Mouse (Mus musculus): ENCODE measurements at regions not wholly inside any gene's neighbourhood (a gene's known extent, or its start where the extent isn't known, plus 50 kb on each side); places are given as distances from the start of the nearest gene placed in this dataset.

DNA sequence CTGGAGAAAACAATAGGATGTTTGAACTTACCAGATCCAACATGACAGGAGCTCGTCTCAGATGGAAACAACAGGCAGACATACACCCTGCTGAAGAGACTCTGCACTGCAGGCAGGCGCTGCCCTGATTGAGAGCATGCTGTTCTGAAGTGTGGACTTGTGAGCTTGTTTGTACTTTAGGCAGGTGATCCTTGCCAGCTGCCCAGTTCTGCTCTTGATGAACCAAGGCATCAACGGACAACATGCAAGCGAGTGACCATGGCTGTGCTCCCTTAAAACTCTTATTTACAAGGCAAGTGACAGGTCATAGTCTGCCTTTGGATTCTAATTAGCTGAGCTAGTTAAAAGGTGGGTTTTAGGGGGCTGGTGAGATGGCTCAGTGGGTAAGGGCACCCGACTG, 109.3 kb downstream of the Sall1 start:
- WGBS, result 92% methylated on average over 5 of the region's 5 CpGs
- H3K36me3 ChIP-seq, result no peaks in the 10 kb centered on the region
- no peaks in the 10 kb centered on the region for H3K27me3 ChIP-seq
- H3K4me3 ChIP-seq, result no peak overlapping the region
- no peak overlapping the region for H3K27ac ChIP-seq (replicated peaks)
- no peak overlapping the region for H3K9ac ChIP-seq (replicated peaks)
- H3K4me2 ChIP-seq (replicated peaks), result no peak overlapping the region
- peaks cover 4% of the 10 kb centered on the region; the same call in 1 of the 2 replicates for H3K9me3 ChIP-seq
- peaks cover 20% of the 10 kb centered on the region for H3K4me1 ChIP-seq
- ATAC-seq (ENCODE audit: low FRiP score, low read depth), result no peak

DNA sequence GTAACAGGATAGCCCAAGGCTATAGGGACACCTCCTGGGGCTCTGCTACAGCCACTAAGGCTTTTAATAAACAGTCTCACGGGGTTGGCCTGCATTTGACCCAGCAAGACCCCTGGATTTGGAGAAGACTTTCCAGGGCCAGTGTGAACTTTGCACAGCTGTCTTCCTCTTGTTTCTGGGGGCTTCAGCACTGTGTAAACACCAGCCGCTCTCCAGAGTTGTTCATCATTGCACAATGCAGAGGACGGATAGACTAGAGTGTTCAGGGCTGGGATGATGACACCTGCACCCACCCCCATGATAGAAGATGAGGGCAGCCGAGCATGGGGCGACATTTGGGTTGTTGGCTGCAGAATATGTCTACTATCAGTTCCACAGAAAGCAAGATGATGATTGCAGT, 112.9 kb downstream of the Sall1 start:
- Histone ChIP-seq H3K36me3 (no peaks in the 10 kb centered on the region), H3K9ac (replicated peaks) (no peak overlapping the region), H3K27me3 (no peaks in the 10 kb centered on the region), H3K27ac (replicated peaks) (no peak overlapping the region), H3K4me1 (peaks cover 15% of the 10 kb centered on the region), H3K4me3 (no peak overlapping the region), H3K4me2 (replicated peaks) (no peak overlapping the region), H3K9me3 (peaks cover 4% of the 10 kb centered on the region; the same call in 1 of the 2 replicates)
- 69% methylated on average over 5 of the region's 5 CpGs for WGBS
- no peak for ATAC-seq (ENCODE audit: low FRiP score, low read depth)

DNA sequence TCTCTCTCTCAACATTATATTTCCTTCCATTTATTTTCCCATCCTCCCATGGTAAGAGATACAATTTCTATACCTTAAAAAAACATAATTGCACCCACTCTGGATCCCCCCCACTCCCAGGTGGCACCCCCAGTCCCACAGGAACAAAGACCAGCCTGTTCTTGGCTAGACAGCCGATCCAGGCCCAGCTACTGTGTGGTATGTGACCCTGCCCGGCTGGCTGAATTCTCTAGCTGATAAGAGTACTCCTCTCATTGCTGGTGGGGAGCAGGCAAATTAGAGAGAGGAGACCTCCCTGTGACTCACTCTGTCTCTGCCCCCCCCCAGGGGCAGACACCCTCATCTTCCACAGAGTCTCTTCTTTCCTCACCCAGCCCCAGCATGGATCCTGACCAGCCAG, 113.6 kb downstream of the Sall1 start:
- Histone ChIP-seq H3K4me2 (replicated peaks) (no peak overlapping the region), H3K9me3 (peaks cover 4% of the 10 kb centered on the region; the same call in 1 of the 2 replicates), H3K36me3 (no peaks in the 10 kb centered on the region), H3K4me3 (no peak overlapping the region), H3K27ac (replicated peaks) (no peak overlapping the region), H3K27me3 (no peaks in the 10 kb centered on the region), H3K4me1 (peaks cover 12% of the 10 kb centered on the region), H3K9ac (replicated peaks) (no peak overlapping the region)
- WGBS, result 67% methylated on average over 2 of the region's 2 CpGs
- ATAC-seq (ENCODE audit: low FRiP score, low read depth), result no peak

DNA sequence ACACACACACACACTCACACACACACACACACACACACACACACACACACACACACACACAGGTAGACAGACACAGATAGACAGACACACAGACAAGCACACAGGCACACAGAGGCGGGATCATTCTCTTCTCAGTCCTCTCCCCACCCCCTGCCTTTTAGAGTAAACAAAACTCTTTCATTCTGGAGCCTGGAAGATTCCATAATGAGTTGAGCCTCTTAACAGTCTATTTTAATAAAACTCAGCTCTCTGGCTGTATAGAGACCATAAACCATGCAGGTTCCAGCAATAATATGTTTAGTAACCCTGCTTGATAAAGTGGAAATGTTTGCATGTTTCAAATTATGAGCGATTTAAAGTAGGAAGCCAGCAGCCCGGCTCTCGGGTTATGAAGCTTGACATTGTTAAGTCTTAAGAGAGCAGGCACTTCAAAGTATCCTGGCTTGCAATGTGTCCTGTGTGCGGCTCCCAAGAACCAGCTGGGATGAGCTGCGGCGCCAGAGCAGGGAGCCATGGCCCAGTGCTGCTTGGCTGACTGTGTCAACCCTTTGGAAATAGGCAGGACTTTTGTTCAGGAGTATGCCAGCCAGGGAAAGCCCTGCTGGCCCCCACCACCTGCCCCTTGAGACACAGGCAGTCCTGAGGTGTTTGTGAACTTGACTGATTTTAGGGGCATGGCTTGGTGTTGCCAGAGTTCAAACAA, 115.1 kb downstream of the Sall1 start:
- H3K9ac ChIP-seq (replicated peaks), result no peak overlapping the region
- H3K9me3 ChIP-seq, result peaks cover 4% of the 10 kb centered on the region; the same call in 1 of the 2 replicates
- no peak overlapping the region for H3K27ac ChIP-seq (replicated peaks)
- 44% methylated on average over 7 of the region's 7 CpGs for WGBS
- no peak overlapping the region for H3K4me2 ChIP-seq (replicated peaks)
- H3K36me3 ChIP-seq, result no peaks in the 10 kb centered on the region
- no peak overlapping the region for H3K4me3 ChIP-seq
- H3K27me3 ChIP-seq, result no peaks in the 10 kb centered on the region
- peaks cover 12% of the 10 kb centered on the region for H3K4me1 ChIP-seq
- no peak for ATAC-seq (ENCODE audit: low FRiP score, low read depth)

DNA sequence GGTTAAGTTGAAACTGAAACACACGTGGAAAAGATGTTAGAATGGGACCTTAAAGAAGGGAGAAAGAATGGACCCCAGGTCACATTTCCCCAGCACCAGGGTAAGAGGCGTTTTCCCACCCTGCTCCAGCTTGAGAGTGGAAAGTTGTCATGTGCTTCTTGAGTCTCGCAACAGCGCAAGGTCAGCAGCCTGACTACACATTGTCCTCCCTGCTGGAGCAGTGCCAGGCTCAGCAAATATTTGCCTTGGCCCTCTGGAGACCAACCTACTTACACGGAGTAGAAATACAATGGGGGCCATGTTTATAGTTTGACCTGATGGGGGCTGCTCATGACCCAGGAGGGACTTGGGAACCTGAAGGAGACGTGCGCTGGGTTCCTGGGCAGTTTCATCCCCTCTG, 121.1 kb downstream of the Sall1 start:
- ATAC-seq (ENCODE audit: low FRiP score, low read depth), result no peak
- Histone ChIP-seq H3K9me3 (peaks cover 5% of the 10 kb centered on the region; the same call in 1 of the 2 replicates), H3K9ac (replicated peaks) (no peak overlapping the region), H3K27me3 (no peaks in the 10 kb centered on the region), H3K4me3 (no peak overlapping the region), H3K27ac (replicated peaks) (no peak overlapping the region), H3K4me1 (no peaks in the 10 kb centered on the region), H3K36me3 (no peaks in the 10 kb centered on the region), H3K4me2 (replicated peaks) (no peak overlapping the region)
- 63% methylated on average over 7 of the region's 7 CpGs for WGBS

DNA sequence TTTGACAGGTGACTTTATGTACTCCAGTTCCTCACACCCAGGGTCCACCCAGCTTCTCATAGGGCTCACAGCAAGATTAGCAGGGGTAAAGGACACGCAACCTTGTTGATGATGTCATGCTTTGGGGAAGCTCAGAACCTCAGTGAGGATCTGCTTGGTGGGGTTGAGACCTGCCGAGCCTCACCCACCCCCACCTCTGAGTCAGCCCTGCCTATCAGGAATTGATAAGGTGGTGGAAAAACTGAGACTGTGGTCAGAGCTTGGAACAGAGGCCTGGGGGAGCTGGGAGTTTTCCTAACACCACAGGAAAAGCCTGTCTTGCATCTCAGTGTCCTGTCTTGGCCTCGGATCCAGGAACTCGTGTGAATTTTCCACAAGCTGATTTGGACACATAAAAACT, 122.0 kb downstream of the Sall1 start:
- H3K4me1 ChIP-seq, result no peaks in the 10 kb centered on the region
- no peak overlapping the region for H3K27ac ChIP-seq (replicated peaks)
- peaks cover 5% of the 10 kb centered on the region; the same call in 1 of the 2 replicates for H3K9me3 ChIP-seq
- no peak overlapping the region for H3K9ac ChIP-seq (replicated peaks)
- no peaks in the 10 kb centered on the region for H3K36me3 ChIP-seq
- no peak overlapping the region for H3K4me3 ChIP-seq
- no peak overlapping the region for H3K4me2 ChIP-seq (replicated peaks)
- H3K27me3 ChIP-seq, result no peaks in the 10 kb centered on the region
- 80% methylated on average over 4 of the region's 4 CpGs for WGBS
- no peak for ATAC-seq (ENCODE audit: low FRiP score, low read depth)

DNA sequence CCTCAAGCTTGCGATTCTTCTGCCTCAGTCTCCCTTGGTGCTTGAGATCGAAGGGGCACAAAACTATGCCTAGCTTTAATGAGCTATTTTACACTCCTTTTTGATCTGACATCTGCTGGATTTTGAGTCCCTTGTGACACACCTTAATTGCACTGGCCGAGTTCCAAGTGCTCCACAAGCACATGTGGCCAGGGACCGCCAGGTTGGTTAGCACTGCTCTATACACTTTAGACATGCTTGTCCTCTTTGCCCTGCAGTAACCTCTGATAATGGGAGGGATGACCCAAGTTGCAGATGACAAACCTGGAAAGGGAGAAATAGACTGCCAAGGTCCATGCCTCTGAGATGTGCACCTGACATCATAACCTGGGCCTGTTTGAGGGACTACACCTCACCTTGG, 124.7 kb downstream of the Sall1 start:
- H3K4me3 ChIP-seq, result no peak overlapping the region
- H3K27me3 ChIP-seq, result no peaks in the 10 kb centered on the region
- H3K27ac ChIP-seq (replicated peaks), result no peak overlapping the region
- H3K4me1 ChIP-seq, result no peaks in the 10 kb centered on the region
- no peaks in the 10 kb centered on the region for H3K36me3 ChIP-seq
- ATAC-seq (ENCODE audit: low FRiP score, low read depth), result no peak
- WGBS, result 82% methylated on average over 4 of the region's 4 CpGs
- H3K9ac ChIP-seq (replicated peaks), result no peak overlapping the region
- peaks cover 5% of the 10 kb centered on the region; the same call in 1 of the 2 replicates for H3K9me3 ChIP-seq
- no peak overlapping the region for H3K4me2 ChIP-seq (replicated peaks)

DNA sequence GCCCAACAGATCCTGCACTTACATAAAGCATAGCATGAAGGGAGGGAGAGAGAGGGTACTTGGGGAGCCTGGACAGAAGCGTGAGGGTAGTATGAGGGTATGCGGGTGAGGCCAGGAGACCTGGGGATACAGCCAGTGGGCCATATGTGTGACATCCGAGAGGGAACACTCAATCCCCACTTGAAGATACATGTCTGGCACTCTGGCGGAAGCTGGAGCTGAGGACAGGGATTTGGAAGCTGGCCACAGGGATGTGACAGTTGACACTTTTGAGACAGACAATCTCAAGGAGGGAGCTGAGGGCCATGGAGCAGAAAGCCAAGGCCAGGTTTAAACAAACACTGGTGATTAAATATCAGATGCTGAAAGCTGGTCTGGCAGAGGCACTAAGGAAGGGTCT, 127.9 kb downstream of the Sall1 start:
- Histone ChIP-seq H3K36me3 (no peaks in the 10 kb centered on the region), H3K9ac (replicated peaks) (no peak overlapping the region), H3K4me3 (no peak overlapping the region), H3K9me3 (no peaks in the 10 kb centered on the region), H3K27me3 (no peaks in the 10 kb centered on the region), H3K4me1 (no peaks in the 10 kb centered on the region), H3K27ac (replicated peaks) (no peak overlapping the region), H3K4me2 (replicated peaks) (no peak overlapping the region)
- 88% methylated on average over 4 of the region's 4 CpGs for WGBS
- ATAC-seq (ENCODE audit: low FRiP score, low read depth), result no peak

DNA sequence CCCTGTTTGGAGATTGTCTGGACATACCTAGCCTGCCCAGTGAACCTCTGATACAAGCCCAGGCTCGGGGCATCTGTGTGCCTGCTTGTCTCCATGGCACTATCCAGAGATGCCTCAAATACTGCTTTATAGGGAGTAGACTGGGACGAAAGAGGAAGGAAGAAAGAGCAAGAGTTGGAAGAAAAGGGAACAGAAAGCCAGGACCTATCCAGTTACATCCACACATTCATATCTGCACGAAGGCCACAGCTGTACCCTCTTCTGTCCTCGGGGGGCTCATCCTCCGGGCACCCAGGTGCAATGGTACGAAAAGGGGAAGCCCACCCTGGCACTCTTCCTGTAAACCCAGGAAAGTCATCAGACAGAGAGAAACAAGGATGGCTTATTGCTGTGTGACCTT, 129.3 kb downstream of the Sall1 start:
- Histone ChIP-seq H3K9me3 (no peaks in the 10 kb centered on the region), H3K27ac (replicated peaks) (no peak overlapping the region), H3K27me3 (no peaks in the 10 kb centered on the region), H3K4me2 (replicated peaks) (no peak overlapping the region), H3K36me3 (no peaks in the 10 kb centered on the region), H3K4me1 (no peaks in the 10 kb centered on the region), H3K4me3 (no peak overlapping the region), H3K9ac (replicated peaks) (no peak overlapping the region)
- no peak for ATAC-seq (ENCODE audit: low FRiP score, low read depth)
- 83% methylated on average over 6 of the region's 6 CpGs for WGBS

DNA sequence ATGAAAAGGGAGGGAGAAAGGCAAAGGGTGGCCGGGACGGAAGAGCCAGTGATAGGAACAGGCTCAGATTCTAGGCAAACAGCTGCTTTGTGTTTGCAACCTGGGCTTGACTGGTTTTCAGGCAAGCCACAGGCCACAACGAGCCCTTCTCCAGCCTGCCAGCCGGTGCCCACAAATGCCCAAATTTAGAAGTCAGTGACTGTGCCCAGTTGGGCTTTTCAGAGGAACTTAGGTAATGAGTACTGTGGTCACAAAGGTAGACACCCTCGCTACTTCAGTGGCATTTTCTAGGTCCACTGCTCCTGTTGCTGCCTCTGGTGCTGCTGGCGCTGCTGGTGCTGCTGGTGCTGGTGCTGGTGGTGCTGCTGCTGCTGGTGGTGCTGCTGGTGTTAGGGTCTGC, 129.8 kb downstream of the Sall1 start:
- Histone ChIP-seq H3K27me3 (no peaks in the 10 kb centered on the region), H3K27ac (replicated peaks) (no peak overlapping the region), H3K36me3 (no peaks in the 10 kb centered on the region), H3K9me3 (no peaks in the 10 kb centered on the region), H3K4me2 (replicated peaks) (no peak overlapping the region), H3K4me1 (no peaks in the 10 kb centered on the region), H3K4me3 (no peak overlapping the region), H3K9ac (replicated peaks) (no peak overlapping the region)
- no peak for ATAC-seq (ENCODE audit: low FRiP score, low read depth)
- 74% methylated on average over 6 of the region's 6 CpGs for WGBS

DNA sequence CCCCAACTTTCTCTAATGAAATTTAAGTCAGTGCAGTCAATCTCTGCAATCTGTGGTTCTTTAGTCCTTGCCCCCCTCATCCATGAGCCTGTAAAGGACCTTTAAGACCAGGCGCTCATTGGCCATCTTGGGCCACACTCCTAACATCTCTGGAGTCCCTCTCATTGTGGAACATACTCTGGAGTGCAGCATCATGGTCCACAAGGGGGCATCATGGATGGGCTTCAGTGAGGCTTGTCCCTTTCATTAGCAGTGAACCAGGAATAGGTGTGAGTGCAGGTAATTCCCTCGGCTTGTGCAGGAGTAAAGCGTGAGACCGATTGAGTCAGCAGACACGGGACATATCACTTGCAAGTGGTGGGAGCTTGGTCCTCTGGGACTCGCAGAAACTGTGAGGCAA, 137.7 kb downstream of the Sall1 start:
- Histone ChIP-seq H3K9ac (replicated peaks) (no peak overlapping the region), H3K36me3 (no peaks in the 10 kb centered on the region), H3K4me2 (replicated peaks) (no peak overlapping the region), H3K27ac (replicated peaks) (no peak overlapping the region), H3K4me1 (peaks cover 2% of the 10 kb centered on the region; the same call in 1 of the 2 replicates), H3K27me3 (0 out of 2 replicates have a peak, but pooled peaks cover 3% of the 10 kb centered on the region), H3K4me3 (no peak overlapping the region), H3K9me3 (no peaks in the 10 kb centered on the region)
- 86% methylated on average over 6 of the region's 6 CpGs for whole genome bisulfite sequencing
- no peak for ATAC-seq (ENCODE audit: low FRiP score, low read depth)

DNA sequence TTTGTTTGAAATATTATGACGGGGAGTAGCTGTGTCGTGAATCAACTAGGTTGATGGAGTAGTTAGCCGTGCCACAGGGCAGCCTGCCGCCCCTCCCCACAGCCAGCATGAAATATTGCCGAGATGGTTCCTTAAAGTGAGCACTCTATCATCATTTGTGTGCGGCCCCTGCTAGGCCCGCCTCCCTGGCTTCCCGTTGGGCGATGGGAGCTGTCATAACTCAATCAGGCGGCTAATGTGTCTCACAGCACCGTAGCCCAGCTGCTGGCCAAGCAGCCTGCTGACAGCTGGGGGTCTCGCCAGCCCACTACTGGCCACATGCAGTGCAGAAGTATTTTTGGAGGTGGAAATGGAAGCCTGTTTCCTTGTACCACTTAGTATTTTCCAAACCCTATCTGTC, 140.9 kb downstream of the Sall1 start:
- Histone ChIP-seq H3K9ac (replicated peaks) (no peak overlapping the region), H3K4me2 (replicated peaks) (no peak overlapping the region), H3K4me3 (no peak overlapping the region), H3K4me1 (peaks cover 2% of the 10 kb centered on the region; the same call in 1 of the 2 replicates), H3K27me3 (peaks cover 3% of the 10 kb centered on the region; the same call in 1 of the 2 replicates), H3K9me3 (no peaks in the 10 kb centered on the region), H3K36me3 (no peaks in the 10 kb centered on the region), H3K27ac (replicated peaks) (no peak overlapping the region)
- no peak for ATAC-seq (ENCODE audit: low FRiP score, low read depth)
- WGBS, result 81% methylated on average over 12 of the region's 12 CpGs
